Mouse (Mus musculus) urinary bladder, postnatal 25 days (tissue): Measurements from ENCODE around the gene Phactr1.

Experiments
- DNase-seq: peaks from one replicate; pipeline ENCODE4 v3.0.0; 2022; ENCODE audit warnings: low spot score

Gene Phactr1

GRCm38 (mm10) chr13:42976144-42976543 lies 295.7 kb downstream of the Phactr1 start:
- no peak for DNase-seq

DNA sequence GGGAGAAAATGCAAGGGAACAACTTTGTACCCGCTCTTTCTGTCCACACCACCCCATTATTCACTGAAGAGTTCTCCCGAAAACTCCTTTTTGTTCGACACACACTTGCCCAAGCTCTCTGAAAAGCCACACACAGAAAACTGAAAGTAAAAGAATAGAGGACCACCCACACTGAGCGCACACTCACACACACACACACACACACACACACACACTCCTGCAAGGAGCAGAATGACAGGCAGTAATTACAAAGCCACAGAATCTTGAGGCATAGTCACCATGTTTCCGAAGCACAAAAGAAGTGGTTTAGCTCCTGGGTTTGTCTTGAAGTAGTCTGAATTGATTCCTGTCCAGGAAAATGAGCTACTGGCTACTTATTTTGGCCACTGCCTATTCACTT lies 296.5 kb downstream of the Phactr1 start:
- no peak for DNase-seq

GRCm38 (mm10) chr13:42980581-42980980 lies 300.2 kb downstream of the Phactr1 start:
- DNase-seq = no peak

DNA sequence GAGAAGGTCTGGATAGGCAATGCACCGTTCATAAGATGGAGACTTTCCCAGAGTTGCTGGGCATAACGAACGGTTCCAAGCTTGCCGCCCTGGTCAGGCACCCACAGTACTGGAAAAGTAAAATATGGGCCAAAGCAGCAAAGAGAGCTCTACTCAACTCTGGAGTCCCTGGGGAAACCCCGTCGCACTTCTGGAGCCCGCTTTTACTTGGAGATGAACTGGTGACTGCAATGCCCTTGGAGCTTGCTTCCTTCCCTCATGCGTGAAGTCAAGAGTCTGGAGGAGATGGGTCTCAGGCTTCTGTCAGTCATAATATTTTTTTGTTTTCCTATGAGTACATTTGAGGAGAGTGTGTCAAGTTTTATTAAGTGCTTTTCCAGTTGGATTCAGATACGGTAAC lies 302.2 kb downstream of the Phactr1 start:
- no peak for DNase-seq

GRCm38 (mm10) chr13:42985806-42986205 lies 305.4 kb downstream of the Phactr1 start:
- DNase-seq = no peak

- DNase-seq = no peak
These were observed 307.6 kb downstream of the Phactr1 start for GRCm38 (mm10) chr13:42987931-42988579.

DNA sequence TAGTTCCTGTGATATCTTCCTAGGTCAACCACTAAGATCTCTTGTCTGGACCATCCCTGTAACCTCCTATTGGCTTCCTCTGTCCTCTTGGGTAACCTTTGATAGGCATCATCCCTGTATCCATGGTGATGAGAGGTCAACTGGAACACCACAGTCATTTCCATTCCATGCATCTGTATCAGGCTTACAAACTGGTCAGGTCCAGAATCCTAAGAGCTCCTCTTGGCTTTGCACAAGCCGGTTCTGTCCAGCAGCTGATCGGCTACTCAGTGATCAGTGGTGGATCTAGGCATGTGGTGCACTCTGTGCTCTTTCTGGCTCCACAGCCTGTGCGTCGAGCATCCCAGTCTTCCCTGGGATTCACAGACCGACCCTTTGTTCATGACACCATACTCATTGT lies 309.1 kb downstream of the Phactr1 start:
- DNase-seq = no peak

DNA sequence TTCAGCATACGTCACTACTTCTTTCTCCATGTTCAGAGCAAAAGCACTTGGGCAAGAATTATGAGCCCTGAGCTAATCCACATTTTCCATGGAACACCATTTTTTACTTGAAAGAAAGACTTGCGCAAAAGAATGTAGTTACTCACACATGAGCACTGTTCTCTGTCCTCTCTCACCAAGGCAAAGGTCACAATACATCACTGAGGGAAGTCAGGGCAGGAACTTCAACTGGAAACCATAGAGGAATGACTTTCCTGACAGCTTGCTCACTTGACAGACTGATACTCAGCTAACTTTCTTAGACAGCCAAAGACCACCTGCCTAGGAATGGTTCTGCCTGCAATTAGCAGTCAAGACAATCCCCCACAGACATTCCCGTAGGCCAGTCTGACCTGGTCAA lies 309.6 kb downstream of the Phactr1 start:
- no peak for DNase-seq

- no peak for DNase-seq
These were observed 310.2 kb downstream of the Phactr1 start for GRCm38 (mm10) chr13:42990493-42991111.

- no peak for DNase-seq
These were observed 310.7 kb downstream of the Phactr1 start for GRCm38 (mm10) chr13:42991164-42991563.

- no peak for DNase-seq
These were observed 311.9 kb downstream of the Phactr1 start for GRCm38 (mm10) chr13:42992306-42992705.

- no peak for DNase-seq
These were observed 313.9 kb downstream of the Phactr1 start for GRCm38 (mm10) chr13:42994276-42994675.

DNA sequence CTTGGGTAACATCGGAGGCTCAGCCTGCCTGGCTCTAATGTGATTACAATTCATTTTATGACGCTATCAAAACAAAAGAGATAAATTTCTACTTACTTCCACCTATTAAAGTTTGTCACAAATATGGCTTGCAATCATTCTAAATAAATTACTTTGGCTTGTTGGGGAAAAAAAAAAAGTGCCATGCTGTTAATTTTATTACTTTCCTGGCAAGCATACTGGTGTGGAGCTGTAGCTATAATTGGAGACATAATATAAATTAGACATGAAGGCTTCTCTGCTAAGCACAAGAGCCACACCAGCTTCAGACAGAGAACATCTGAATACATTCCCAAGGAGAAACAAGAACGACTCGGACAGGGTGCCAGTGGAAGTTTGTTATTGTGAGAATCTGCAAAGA lies 315.8 kb downstream of the Phactr1 start:
- no peak for DNase-seq

DNA sequence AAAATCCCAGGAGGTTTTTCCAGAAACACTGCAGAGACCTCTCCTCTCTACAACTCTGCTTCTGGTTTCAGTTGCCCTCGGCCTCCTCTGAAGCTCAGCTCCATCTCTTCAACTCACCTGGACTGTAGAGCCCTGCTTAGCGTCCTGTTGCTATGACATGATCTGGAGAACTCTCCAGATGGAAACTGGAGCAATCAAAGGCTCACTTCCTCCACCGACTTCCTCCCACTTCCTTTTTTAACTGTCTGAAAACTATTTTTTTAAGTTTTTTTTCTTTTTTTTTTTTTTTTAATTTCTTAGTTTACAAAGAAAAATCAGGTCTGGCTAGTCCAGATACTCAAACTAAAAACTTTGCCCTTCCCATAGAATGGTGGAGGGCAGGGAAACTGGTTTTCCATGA lies 318.9 kb downstream of the Phactr1 start:
- DNase-seq = no peak

DNA sequence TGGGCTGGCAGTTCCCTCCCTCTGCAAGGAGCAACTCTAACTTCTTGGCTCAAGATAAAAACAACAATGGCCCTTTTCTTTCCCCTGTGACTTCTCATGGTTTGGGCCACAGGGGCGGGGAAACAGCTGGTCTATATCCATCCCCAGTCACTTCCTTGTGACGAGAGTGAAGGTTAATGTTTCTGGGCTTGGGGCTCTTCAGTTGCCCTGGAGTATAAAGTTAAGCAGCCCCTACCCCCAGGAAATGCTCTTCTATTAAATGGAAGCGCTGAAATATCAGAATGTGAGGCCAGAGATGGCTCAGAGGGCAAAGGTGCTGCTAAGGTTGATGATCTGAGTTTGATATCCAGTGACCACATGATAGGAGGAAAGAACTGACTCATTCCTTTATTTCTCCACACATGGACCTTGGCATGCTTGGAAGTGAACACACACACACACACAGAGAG lies 324.7 kb downstream of the Phactr1 start:
- no peak for DNase-seq

- no peak for DNase-seq
These were observed 328.0 kb downstream of the Phactr1 start for GRCm38 (mm10) chr13:43008466-43008865.

DNA sequence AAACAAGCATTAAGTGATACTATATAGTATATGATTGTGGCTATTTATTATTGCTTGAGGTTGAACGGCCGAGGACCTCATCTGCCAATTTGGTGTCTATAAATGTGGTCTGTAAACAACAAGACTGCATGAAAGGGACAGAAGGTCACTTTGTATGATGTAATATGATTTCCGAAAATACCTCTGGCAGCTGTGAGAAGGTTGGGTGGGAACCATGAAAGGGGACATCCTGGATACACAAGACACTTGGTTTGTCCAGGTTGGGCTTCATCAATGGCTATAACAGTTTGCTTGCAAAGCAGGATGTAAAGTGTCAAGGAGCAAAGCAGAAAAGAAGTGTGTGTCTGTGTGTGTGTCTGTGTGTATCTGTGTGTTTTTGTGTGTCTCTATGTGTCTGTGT lies 329.2 kb downstream of the Phactr1 start:
- no peak for DNase-seq

DNA sequence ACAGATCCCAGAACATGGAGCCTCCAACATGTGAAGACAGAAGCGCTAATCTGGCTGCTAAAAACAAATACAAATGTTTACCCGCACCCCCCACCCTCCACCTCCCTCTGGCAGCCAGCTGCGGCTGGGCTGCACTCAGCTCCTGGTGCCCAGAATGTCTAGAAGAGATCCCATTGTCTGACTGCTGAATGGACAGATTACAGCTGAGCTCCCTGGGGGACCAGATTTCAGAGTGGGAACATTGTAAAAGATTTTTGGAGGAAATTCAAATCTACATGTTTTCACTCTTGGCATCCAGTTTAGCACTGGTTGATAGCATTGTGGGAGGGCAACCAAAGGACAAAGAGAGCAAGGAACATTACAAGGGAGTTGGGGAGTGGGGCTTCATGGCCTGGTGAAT lies 331.1 kb downstream of the Phactr1 start:
- no peak for DNase-seq

- no peak for DNase-seq
These were observed 333.6 kb downstream of the Phactr1 start for GRCm38 (mm10) chr13:43013984-43014383.

DNA sequence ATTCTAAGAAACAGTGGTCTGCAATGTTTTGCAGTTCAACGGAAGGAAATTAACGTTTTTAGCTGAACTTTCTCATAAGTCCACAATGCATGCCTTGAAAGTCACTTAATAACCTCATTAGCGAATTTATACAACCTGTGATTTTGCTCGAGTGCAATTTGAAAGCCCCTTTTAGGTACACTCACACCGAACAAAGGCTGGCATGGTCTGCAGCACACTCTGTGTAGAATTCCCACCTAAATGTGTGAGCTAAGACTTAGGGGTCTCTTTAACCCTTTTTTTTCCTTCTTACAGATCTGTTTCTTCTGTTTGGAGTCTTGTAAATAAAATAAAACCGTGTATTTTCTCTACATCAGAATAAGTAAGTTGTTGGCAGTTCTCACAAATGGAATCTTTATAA lies 335.3 kb downstream of the Phactr1 start:
- no peak for DNase-seq

- no peak for DNase-seq
These were observed 338.4 kb downstream of the Phactr1 start for GRCm38 (mm10) chr13:43018863-43019262.

GRCm38 (mm10) chr13:43021031-43021430 lies 340.6 kb downstream of the Phactr1 start:
- no peak for DNase-seq

- no peak for DNase-seq
These were observed 342.6 kb downstream of the Phactr1 start for GRCm38 (mm10) chr13:43023005-43023404.

DNA sequence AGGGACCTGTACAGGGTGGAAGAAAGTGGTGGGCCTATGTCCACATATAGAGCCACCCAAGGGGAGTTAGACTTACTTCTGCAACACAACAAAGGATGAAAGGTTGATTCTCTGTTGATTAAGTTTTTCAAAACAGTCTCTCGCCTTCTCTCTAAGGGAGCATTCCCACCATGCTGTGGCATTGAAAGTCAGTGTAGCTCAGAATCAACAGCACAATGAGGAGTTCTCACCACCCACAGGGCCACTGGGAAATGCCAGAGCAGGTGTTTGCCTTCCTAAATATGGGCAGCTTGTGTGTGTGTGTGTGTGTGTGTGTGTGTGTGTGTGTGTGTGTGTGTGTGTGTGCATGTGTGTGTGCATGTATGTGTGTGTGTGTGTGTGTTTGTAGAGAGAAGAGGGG lies 347.1 kb downstream of the Phactr1 start:
- DNase-seq = no peak
